Mouse (Mus musculus) spleen, adult 2 months (tissue): Measurements from ENCODE around the gene Pigo.

Experiments
- CTCF ChIP-seq: fragments of 200-500 bp; IDR thresholded peaks from 2 replicates; pipeline ENCODE4 v1.5.1; 2011; ENCODE audit warnings: mild to moderate bottlenecking, inconsistent platforms; ENCODE audit not compliant: insufficient read depth, insufficient read length, insufficient replicate concordance; ENCODE audit errors: extremely low read depth
- POLR2A ChIP-seq: fragments of 200-500 bp; IDR thresholded peaks from 2 replicates; pipeline ENCODE4 v1.6.1; 2011; ENCODE audit warnings: low read depth, low read length, inconsistent platforms

GRCm38 (mm10) chr4:43058392-43058752, 32.8 kb upstream of the Pigo start:
- TF ChIP-seq CTCF (no peak), POLR2A (no peak)
